Mouse (Mus musculus) urinary bladder, postnatal 36 days (tissue): ENCODE data around the gene Myom3.

ENCODE experiments used
- DNase-seq, 2 experiments: peaks; one replicate each; pipeline ENCODE4 v3.0.0; 2022; ENCODE audit warnings: low spot score in 2 of 2, mixed read lengths in 1 of 2

Gene Myom3

DNA sequence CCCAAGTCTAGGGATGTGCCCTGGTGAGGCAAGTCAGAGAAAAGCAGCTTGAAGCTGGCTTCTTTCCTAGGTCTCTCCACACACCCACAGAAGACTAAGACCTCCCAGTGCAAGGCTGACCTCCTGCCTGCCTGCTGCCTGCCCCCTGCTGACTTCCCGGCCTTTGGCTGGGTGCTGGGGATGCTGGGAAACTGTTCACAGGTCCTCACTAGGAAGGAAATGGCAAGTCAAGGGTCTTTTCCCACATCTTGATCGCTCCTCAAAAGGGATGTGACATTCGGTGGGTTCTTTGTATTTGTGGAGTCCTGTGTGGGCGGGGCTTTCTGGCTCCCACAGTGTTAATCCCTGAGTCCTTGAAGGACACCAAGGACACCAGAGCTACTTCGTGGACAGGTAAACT is 44.7 kb downstream of the Myom3 start:
- DNase-seq, result no peak

DNA sequence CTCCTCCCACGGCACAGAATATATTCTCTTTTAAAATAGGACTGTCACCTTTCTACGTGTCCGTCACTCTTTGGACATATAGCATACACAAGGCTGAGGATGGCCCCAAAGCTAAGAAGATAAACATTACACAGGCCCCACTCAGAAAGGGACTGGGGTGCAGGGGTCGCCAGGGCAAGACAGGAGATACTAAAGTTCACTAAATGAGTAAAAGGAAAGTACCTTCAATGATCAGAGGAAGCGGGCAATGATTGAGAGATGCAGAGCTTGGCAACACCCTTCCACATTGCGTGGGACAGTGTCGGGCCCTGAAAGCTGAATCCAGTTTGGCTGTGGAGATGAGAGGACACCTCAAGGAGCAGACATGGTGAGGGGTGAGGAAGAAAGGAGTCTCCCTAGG is 55.4 kb downstream of the Myom3 start:
- DNase-seq, result no peak

DNA sequence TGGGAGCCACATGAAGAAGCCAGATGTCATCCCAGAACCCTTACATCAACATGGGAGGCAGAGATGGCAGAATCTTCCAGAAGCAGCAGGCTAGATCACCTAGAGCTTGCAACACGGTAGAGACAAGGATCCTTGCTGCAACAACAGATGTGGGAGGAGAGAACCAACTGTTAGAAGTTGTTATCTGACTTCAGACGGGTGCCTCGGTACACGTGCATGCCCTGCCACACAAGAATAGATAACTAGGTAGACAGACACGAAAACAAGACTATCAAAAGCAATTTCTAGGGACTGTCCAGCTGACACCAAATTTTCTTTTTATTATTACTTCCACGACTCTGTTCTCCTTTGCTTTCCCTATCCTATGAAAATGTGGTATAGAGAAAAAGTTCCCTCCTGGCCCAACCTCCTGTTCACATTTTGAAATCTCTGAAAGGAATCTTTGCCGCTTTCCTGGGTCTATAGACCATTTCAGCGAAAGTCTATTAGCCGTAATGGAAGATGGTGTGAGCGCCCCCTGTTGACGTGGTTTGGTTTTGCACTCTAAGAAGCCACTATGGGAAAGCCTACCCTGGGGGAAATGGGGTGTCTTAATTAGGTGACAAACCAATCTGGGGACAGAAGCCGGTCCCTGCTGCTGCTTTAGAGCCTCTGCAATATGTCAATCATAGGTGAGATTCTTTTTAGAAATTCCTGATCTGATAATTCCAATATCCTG is 57.5 kb downstream of the Myom3 start:
- peak in 1 of 2 experiments; percentile 28 for DNase-seq

DNA sequence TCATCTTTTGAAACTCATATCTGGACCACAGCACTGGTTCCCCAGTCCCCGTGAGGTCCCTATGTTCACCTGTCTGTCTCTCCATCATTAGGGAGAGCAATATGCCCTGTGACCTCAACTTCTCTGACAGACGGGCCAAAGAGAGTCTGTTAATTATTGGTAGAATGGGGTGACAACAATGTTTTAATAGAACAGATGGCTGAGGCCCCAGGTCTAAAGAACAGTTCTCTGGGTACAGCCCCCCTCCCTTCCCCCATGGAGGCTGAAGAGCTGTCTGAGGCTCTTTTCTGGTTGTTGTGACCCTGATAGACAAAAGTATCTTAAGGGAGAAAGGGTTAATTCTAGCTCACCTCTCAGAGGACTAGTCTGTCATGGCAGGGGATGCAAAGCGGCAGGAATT is 58.9 kb downstream of the Myom3 start:
- DNase-seq, result no peak

DNA sequence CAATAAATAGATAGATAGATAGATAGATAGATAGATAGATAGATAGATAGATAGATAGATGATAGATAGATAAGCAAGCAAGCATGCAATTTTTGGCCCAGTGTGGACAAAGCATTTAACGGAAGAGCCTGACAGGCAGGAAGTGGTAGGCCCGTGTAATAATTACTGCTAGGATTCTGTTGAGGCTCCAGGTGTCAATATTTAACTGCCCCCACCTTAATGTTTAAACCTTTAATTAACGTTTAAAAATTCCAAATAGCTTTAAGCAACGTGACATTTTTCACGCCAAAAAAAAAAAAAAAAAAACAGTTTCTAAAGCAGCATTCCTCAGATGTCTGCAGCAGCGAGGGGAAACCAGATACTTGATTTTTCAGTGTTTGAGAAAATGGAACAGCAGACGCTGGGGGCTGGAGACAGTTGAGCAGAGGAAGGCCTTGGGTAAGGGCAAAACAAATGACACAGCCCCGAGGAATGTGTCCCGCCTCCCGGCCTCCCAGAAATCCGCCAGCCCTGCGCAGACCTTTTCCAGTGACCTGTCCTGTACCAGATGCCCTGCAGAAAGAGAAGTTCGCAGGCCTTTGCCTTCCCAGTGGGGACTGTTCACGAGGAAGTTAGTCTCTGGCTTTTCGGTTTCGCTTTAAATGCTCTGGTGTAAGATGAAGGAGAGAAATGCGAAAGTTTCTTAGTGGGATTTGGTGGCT is 60.5 kb downstream of the Myom3 start:
- peak; percentile 13 to 31 for DNase-seq

DNA sequence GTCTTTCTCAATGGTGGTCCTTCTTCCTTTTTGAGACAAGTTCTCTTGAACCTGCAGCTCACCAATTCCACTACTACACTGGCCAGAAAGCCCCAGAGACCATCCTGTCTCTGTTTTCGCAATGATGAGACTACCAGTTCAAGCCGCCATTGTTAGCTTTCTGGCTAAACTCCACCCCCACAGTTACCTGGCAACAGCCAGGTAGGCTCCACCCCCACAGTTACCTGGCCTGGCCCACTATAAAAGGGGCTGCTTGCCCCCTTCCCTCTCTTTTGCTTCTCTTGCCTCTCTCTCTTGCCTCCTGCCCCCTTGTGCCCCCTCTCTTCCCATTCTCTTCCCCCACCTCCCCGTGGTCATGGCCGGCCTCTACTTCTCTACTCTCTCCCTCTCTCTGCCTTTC is 62.3 kb downstream of the Myom3 start:
- no peak for DNase-seq

DNA sequence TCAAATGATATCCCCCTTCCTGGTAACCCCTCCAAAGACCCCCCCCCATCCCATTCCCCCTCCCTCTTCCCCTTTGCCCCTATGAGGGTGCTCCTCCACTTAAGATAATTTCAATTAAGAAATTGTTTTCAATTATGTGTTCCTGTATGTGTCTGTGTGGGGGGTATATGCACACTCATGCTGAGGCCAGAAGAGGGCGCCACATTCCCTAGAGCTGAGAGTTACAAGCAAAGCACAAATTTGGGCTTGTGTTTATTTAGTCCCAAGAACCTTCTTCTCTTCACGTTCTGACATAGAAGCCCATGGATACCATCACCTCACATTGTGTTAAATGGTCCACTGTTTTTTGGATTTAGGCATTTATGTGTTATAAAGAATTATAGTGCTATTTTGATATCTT is 63.8 kb downstream of the Myom3 start:
- DNase-seq, result no peak

DNA sequence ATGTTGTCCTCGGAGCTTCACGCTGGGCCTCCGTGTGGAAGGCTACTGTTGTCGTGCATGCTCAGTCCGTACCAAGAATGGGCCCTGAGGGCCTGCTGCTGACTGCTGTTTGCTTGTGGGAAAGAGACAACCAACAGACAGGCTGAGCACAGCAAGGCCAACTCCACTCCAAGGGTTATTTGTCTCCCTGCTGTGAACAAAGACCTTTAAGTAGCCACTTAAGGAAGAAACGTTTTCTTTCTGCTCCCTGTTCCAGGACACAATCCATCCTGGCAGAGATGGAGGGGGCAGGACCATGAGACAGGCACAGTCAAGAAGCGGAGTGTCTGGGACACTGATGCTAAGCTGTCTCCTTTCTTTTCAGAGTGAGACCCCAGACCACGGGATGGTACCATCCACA is 64.7 kb downstream of the Myom3 start:
- no peak for DNase-seq

DNA sequence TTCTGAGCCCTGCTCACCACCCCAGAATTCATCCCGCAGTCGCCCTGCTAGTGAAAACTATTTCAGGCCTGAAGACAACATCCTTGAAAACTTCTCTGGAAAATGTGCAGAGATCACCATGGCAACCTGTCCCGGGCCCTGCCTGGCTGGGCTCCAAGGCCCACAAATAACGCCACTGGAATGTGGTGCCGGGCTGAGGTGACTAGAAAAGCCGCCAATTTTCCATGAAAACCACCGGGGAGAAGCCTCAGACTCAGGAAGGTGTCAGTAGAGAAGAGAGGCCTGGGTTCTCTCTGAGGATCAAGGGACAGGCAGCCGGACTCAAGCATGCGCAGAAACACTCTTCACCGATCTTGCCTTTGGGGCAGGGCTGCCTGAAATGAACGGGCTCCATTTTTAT is 69.0 kb downstream of the Myom3 start:
- DNase-seq, result peak; percentile 24 to 61

DNA sequence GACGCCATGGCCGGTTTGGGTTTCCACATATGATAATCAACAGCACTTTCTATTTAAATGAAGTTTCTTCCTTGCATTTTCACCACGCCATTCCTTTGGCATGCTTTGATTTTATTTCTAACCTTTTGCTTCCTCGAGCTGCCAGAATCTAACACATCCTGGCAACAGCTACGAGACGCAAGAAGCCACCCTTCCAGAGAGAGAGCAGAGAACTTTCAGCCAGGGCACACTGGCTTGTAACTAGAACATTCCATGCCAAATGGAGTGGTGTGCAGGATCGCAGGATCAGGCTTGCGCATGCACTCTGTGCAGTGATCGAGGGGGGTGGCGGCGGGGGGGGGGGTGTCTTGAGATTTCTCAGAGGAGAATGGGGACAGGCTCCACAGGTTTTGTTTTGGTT is 72.6 kb downstream of the Myom3 start:
- DNase-seq, result peak in 1 of 2 experiments; percentile 42

DNA sequence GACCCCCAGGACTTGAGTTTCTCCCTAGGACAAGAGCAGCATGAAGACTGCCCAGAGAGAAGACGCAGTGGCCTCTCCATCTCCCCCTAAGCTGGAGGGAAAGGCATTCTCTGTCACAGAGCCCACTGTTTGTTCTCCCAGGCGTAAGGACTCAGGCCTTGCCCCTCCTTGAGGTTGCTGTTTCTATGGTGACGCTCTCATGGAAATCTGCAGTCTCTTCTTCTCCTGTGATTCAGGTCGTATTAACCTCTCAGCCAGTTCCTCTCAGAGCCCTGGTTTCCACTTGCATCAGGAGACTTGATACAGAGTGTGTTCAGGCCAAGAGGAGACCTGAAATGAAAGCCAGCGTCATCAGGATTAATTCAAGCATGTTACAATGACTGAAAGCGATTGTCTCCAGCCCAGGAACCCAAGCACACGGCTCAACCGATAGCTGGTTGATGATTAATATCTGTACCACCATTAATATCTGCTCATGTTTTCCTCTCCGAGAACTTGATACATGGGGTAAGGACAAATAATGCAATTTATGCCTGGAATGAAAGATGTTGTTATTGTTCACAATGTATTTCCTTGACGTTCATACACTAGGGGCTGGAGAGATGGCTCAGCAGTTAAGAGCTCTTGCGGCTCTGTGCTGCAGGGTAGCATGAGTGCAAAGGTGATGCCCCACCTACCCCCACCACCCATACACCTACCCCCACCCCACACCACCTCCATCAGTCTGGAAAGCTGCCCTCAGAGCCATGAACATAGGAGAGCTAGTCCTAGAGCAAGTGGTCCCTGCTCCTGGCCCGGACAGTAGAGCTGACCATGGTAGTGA is 74.0 kb downstream of the Myom3 start:
- DNase-seq, result no peak

DNA sequence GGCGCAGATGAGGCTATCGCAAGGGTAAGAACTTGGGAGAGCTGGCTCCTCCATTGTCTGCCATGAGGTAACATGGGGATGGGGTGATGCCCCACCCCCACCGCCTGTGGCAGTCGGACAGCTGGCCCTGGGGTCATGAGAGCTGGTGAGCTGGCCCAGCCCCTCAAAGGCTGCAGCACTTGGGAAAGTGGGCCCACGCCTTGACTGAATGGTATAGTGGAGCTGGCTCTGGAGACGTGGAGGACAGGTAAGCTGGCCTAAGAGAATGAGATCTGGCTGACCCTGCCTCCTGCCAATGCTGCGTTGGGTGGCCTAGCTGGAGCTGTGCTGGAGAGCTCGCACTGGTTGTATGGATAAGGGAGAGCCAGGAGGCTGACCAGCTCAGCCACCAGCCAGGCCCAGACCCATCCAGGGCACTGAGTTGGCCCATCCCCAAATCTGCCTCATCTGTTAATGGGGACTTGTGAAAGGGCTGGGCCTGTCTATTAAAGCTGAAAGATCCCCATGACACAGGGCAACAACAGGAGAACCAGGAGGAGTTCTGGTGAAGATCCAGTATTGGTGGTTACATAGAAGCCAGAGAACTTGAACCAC is 74.7 kb downstream of the Myom3 start:
- DNase-seq, result no peak

DNA sequence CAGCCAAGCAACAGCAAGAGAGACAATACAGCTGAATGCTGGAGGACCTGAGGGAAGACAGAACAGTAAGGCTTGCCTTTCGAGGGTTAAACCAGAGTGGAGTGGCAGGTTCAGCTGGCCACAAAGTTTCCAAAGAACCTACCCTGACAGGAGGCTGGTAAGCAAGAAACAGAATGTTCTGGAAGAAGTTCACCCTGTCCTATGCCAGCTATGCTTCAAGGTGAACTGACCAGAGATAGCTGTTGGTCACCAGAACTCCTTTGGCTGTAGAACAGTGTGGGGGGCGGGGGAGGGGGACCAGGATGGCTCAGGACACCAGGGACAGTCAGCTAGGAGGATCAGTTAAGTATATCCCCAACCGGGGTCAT is 79.4 kb downstream of the Myom3 start:
- no peak for DNase-seq

DNA sequence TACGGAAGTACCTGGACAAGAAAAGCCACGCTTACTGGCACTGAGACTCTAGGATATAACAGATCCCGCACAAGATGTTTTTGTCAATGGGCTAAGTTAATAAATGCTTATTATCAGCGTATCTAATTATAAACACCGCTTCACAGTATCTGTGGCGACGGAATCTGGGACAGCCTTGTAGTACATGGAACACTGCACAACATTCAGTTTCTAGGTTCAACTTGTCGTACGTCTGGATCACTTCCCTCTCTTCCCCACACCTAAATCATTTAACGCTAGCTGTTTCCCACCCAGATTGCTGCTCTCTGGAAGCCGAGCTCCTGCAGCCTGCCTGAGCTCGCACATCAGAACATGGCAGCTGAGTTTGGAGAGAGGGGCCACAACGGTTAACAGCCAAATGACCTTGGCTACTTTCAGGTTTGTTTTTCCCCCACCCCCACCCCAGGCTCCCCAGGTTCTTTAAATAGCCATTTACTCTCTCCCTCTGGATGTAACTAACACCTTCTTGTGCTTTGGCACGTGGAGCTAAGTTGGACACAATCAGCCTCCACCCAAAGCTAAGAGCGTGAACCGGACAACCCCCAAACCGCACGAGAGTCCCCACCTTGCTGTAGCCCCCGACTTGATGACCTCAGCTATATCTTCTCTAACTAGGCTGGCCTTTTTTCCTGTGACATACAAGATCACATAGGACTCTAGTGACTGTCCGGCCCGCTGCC is 79.9 kb downstream of the Myom3 start:
- DNase-seq, result no peak

DNA sequence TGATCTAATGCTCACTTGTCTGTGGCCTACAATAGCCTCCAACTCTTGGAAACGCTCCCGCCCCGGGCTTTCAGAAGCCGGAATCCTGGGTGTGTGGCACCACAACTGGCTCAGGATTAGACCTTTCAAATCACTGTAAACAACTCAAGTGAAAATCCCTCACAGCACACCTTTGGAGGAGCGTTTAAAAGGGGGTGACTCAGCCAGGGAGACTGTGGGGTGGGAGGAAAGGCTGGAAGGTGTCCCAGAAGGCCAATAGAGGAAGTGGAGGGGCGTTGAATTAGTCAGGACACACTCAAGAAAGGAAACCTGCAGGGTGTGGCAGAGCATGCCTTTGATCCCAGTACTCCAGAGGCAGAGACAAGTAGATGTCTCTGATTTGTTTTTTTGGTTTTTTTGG is 84.9 kb downstream of the Myom3 start:
- no peak for DNase-seq

DNA sequence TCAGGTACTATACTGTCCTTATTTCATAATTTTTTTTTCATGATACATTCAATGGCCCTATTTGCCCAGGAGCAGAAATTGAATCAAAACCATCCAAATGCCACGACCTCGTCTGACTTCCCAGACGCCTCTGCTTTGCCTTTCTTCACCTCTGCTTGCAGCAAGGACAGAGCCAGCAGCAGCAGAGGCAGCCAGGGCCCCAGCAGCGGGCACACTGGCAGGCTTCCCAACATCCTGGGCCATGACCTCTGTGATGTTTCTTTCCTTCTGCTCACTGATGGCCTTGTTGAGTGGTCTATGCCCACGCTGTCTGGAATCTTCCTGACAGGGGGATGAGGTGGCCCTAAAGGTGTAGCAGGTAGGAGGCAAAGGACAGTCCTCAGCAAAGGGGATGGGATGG is 88.1 kb downstream of the Myom3 start:
- no peak for DNase-seq

DNA sequence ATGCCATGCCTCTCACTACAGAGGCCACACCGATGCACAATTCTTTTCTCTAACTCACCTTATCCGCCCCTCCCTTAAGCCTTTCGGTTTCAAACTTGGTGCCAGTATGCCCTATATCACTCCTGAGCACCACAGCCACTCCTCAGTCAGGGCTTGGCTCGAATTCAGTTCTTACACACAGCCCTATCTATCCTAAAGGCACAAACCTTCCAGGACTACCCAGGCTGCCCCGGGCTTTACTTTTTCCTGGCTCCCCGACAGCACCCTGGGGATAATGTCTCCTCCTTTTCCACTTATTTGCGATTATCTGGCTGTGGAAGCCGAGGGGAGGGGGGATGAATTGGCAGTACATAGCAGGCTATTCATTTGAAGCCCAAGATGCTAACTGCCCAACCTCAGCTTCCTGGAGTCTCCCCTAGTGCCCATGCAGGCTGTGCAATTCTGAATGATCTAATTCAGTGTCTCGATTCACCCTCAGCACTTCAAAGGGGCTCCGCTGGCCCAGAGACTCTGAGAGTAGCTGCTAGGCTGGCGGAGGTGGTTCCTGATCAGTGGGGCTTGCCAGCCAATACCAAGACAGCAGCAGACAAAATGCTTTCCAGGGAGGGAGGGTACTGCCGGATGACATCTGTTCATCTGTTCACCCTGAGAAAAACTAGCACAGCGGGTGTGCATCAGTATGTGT is 91.0 kb downstream of the Myom3 start:
- DNase-seq, result no peak

DNA sequence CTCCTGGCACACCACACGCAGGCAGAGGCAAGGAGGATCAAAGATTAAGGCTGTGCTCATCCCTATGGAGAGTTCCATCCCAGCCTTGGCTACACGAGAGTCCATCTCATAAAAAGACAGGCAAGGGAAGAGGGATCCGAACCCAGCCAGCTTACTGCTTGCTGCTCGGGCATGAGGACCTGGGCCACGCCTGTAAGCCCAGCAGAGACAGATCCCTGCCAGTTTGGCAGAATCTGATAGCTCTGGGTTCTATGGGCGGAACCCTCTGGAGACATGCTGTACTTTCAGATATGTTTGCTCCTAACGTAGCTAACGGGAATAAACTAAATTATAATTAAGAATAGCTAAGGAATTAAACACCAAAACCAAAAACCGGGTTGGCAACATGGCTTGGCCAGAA is 92.4 kb downstream of the Myom3 start:
- no peak for DNase-seq

DNA sequence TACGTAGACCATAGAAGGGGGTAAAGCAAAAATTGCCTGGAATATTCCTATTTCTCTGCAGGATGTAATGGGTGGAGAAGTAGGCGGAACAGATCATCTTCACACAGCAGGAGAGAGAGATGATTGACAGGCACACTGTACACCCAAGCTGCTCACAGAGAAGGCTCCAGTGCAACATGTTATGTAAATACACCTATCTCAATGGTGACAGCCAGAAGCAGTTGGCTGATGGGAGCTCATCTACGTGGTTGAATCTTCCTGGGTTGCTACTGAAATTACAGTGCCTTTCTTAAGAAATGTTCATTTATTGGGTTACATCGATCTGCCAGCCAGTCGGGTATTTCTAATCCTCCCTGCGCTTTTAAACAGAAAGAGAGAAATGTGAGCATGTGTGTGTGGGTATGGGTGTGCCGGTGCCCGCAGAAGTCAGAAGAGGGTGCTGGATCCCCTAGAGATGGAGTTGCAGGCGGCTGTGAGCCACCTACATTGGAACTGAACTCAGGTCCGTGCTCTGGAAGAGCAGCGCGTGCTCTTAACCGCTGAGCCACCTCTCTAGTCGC is 94.6 kb downstream of the Myom3 start:
- DNase-seq, result no peak

DNA sequence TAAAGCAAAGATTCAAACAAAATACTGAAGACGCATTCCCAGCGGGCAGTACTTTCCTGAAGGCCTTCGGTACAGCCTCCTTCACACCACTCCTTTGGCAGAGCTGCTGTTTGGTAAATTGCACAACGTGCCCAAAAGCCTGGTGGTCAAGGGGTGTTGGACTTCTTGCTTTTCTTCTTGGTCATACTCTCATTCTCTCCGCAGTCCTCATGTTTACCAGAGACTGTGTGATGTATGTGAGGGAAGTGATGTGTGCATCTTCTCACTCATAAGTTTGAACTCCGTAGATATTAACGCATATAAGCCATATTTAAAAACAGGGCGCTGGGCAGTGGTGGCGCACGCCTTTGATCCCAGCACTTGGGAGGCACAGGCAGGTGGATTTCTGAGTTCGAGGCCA is 95.1 kb downstream of the Myom3 start:
- no peak for DNase-seq

DNA sequence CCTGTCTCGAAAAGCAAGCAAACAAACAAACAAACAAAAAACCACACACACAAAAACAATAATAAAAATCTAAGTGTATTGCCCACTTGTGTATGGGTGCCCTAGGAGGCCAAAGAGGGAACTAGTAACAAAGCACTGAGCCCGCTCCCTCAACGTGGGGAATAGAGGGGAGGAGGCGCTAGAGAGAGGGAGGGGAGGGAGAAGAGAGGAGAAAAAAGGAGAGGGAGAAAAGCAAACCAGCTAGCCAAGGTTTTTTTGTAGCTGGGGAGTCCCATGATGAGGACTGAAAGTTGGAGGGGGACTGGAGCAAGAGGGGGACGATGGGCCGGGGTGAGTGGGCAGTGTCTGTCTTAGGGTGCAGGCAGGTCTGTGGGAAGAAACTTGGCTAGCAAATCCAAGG is 95.6 kb downstream of the Myom3 start:
- no peak for DNase-seq
